Mouse (Mus musculus): ENCODE measurements around the gene Gm45062. TPM values are rescaled to one million over a fixed set of nuclear protein-coding genes. Genes with fewer than 3 reads are reported as not detected.

The Gm45062 gene
- total and polyA plus RNA-seq, 3 experiments = 2.7 to 4.1 (median 3.2) TPM

GRCm38 (mm10) chr6:8393029-8393428 is 133.8 kb downstream of the Gm45062 start:
- no peak for DNase-seq (ENCODE audit: extremely low read depth)
- H3K4me2 ChIP-seq (ENCODE audit: insufficient read depth, low read depth, poor library complexity, severe bottlenecking) = no peak overlapping the region
- H3K79me2 ChIP-seq (replicated peaks; ENCODE audit: control insufficient read depth, extremely low read depth, insufficient read depth, poor library complexity, severe bottlenecking) = no peaks in the 10 kb centered on the region

GRCm38 (mm10) chr6:8394044-8394443 is 134.8 kb downstream of the Gm45062 start:
- H3K9ac ChIP-seq (ENCODE audit: insufficient read depth, low read depth) = no peak overlapping the region
- TF ChIP-seq ZKSCAN1 (IDR thresholded peaks at IDR 0.05; ENCODE audit: borderline replicate concordance, low read depth, low read length) (no peak), TBP (conservative IDR thresholded peaks at IDR 0.05; ENCODE audit: low read depth, low read length) (no peak), ZC3H11A (IDR thresholded peaks at IDR 0.05; ENCODE audit: low read depth, low read length) (no peak), JUN (IDR thresholded peaks at IDR 0.05; ENCODE audit: insufficient read depth, low read depth, low read length) (no peak), USF1 (IDR thresholded peaks at IDR 0.05; ENCODE audit: low read depth, low read length) (no peak), POLR2AphosphoS2 (IDR thresholded peaks at IDR 0.05; ENCODE audit: low read depth, low read length) (no peak), RCOR1 (conservative IDR thresholded peaks at IDR 0.05; ENCODE audit: low read depth, low read length) (no peak), CHD2 (IDR thresholded peaks at IDR 0.05; ENCODE audit: low read length) (no peak), MYC (IDR thresholded peaks at IDR 0.05; ENCODE audit: low read depth, low read length) (no peak), SMC3 (IDR thresholded peaks at IDR 0.05; ENCODE audit: low read depth, low read length) (no peak), TCF12 (IDR thresholded peaks at IDR 0.05; ENCODE audit: low read depth, low read length) (no peak), MEF2A (IDR thresholded peaks at IDR 0.05; ENCODE audit: borderline replicate concordance, low read depth, low read length) (no peak)
- no peaks in the 10 kb centered on the region for H3K79me2 ChIP-seq (replicated peaks; ENCODE audit: control insufficient read depth, extremely low read depth, insufficient read depth, poor library complexity, severe bottlenecking)
- dilution Hi-C loops (cut with MboI; ENCODE audit: extremely low pct_ligation_motif_present, extremely low pct_unique_long_range_greater_than_20kb, low sequenced_read_pairs) = no loop called here
- no peaks in the 10 kb centered on the region for H3K27me3 ChIP-seq (replicated peaks)
- no peak overlapping the region for H3K4me3 ChIP-seq (replicated peaks in 1 of 3; ENCODE audit: low read depth in 2 of 3, low read length in 2 of 3, poor library complexity in 1 of 3)
- H3K4me1 ChIP-seq (ENCODE audit: control insufficient read depth in 1 of 2, insufficient read depth in 2 of 2) = peaks cover 3 to 37% of the 10 kb centered on the region in 2 experiments; a peak in 3 of 4 replicates
- H3K36me3 ChIP-seq (replicated peaks in 1 of 2; ENCODE audit: control insufficient read depth in 1 of 2, insufficient read depth in 1 of 2, low read length in 1 of 2) = no peaks in the 10 kb centered on the region
- no peak overlapping the region for H3K4me2 ChIP-seq (ENCODE audit: insufficient read depth, low read depth, poor library complexity, severe bottlenecking)
- H3K9me3 ChIP-seq (replicated peaks; ENCODE audit: low read length) = no peaks in the 10 kb centered on the region
- no peak overlapping the region for H3K27ac ChIP-seq (ENCODE audit: insufficient read depth, low read depth)
- DNase-seq (ENCODE audit: extremely low read depth) = no peak
- in situ Hi-C loops (cut with MboI; ENCODE audit: low pct_ligation_motif_present, low pct_unique_long_range_greater_than_20kb, low sequenced_read_pairs) = no loop called here

More at GRCm38 (mm10) chr6:8393029-8393428, 133.8 kb downstream of the Gm45062 start:
- Histone ChIP-seq H3K4me1 (ENCODE audit: control insufficient read depth in 1 of 2, insufficient read depth in 2 of 2) (peaks cover 3 to 37% of the 10 kb centered on the region in 2 experiments; a peak in 3 of 4 replicates), H3K9ac (ENCODE audit: insufficient read depth, low read depth) (no peak overlapping the region), H3K9me3 (replicated peaks; ENCODE audit: low read length) (no peaks in the 10 kb centered on the region), H3K27ac (ENCODE audit: insufficient read depth, low read depth) (no peak overlapping the region), H3K27me3 (replicated peaks) (no peaks in the 10 kb centered on the region), H3K36me3 (replicated peaks in 1 of 2; ENCODE audit: control insufficient read depth in 1 of 2, insufficient read depth in 1 of 2, low read length in 1 of 2) (no peaks in the 10 kb centered on the region), H3K4me3 (replicated peaks in 1 of 3; ENCODE audit: low read depth in 2 of 3, low read length in 2 of 3, poor library complexity in 1 of 3) (no peak overlapping the region)
- TF ChIP-seq MXI1 (IDR thresholded peaks at IDR 0.05; ENCODE audit: low read depth, low read length) (no peak), MAZ (IDR thresholded peaks at IDR 0.05; ENCODE audit: low read depth, low read length) (no peak), CTCF (conservative IDR thresholded peaks at IDR 0.05 in 1 of 2, IDR thresholded peaks at IDR 0.05 in 1 of 2; ENCODE audit: low read depth in 2 of 2, low read length in 2 of 2) (no peak), UBTF (IDR thresholded peaks at IDR 0.05; ENCODE audit: low read depth, low read length) (no peak), CHD2 (IDR thresholded peaks at IDR 0.05; ENCODE audit: low read length) (no peak), NRF1 (IDR thresholded peaks at IDR 0.05; ENCODE audit: low read depth, low read length) (no peak), ZNF384 (IDR thresholded peaks at IDR 0.05; ENCODE audit: low read depth, low read length) (no peak), TBP (conservative IDR thresholded peaks at IDR 0.05; ENCODE audit: low read depth, low read length) (no peak), E2F4 (IDR thresholded peaks at IDR 0.05; ENCODE audit: insufficient replicate concordance, low read depth, low read length) (no peak), ZKSCAN1 (IDR thresholded peaks at IDR 0.05; ENCODE audit: borderline replicate concordance, low read depth, low read length) (no peak), RCOR1 (conservative IDR thresholded peaks at IDR 0.05; ENCODE audit: low read depth, low read length) (no peak), TCF12 (IDR thresholded peaks at IDR 0.05; ENCODE audit: low read depth, low read length) (no peak), CHD1 (IDR thresholded peaks at IDR 0.05; ENCODE audit: low read depth, low read length) (no peak), MAFK (IDR thresholded peaks at IDR 0.05; ENCODE audit: insufficient replicate concordance, low read length) (no peak)
- dilution Hi-C loops (cut with MboI; ENCODE audit: extremely low pct_ligation_motif_present, extremely low pct_unique_long_range_greater_than_20kb, low sequenced_read_pairs) = no loop called here
- in situ Hi-C loops (cut with MboI; ENCODE audit: low pct_ligation_motif_present, low pct_unique_long_range_greater_than_20kb, low sequenced_read_pairs) = no loop called here
